Comparison of ENCODE assay signal across 16 mouse cellular contexts in the genomic region with DNA sequence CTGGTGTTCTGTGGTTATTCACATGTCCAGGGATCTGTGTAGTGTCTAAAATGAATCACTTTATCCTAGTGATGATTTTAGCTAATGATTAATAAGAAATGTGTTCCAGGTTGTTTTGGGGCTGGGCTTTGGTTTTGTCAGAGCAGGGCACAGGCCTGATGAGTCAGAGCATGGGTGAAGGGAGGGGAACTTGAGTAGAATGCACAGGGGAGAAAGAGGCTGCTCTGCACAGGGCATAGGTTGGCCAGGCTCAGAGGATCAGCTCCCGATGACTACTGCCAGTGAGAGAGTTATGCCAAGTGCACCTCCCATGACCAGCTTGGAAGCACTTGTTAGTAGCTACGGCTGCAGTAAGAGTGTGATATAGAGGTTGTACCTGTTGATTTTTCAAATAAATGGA. TPM values are rescaled to one million over a fixed set of nuclear protein-coding genes. Genes with fewer than 3 reads are reported as not detected.
DNase-seq lines count a peak whose midpoint lies in the region; ATAC-seq lines count a peak whose summit lies in the region.
"Had no signal": no experiment of that assay in that cellular context is flagged by ENCODE, and none has a peak within 500 bp of the region (broad histone marks: within the 10 kb centered on the region; RNA-seq: fewer than 3 reads in every experiment).

No protein-coding gene starts in this region.

- H3K4me2 ChIP-seq in forebrain, embryonic 13.5 days, result peak overlapping the region; percentile 79
- peak overlapping the region; percentile 75 for H3K4me2 ChIP-seq in midbrain, embryonic 12.5 days (replicated peaks)

- peak overlapping the region; percentile 80 for H3K4me3 ChIP-seq in forebrain, embryonic 13.5 days
- no peak overlapping the region for H3K4me3 ChIP-seq in forebrain, embryonic 10.5 days
- H3K4me3 ChIP-seq in midbrain, embryonic 12.5 days, result peak overlapping the region; percentile 6; the same call in 1 of the 2 replicates

- no peak for ATAC-seq in forebrain, embryonic 13.5 days
- no peak for ATAC-seq in midbrain, embryonic 12.5 days (ENCODE audit: low FRiP score, low read depth)
- ATAC-seq in megakaryocyte, adult 5-6 weeks (ENCODE audit: poor library complexity, severe bottlenecking), result no peak

- no peaks in the 10 kb centered on the region for H3K27me3 ChIP-seq in forebrain, embryonic 13.5 days
- H3K27me3 ChIP-seq in forebrain, embryonic 10.5 days (ENCODE audit: poor library complexity, severe bottlenecking), result peaks cover 51% of the 10 kb centered on the region
- H3K27me3 ChIP-seq in midbrain, embryonic 12.5 days, result peaks cover 13% of the 10 kb centered on the region

- H3K9ac ChIP-seq in forebrain, embryonic 13.5 days, result 0 out of 2 replicates have a peak overlapping the region, but pooled peaks have one; percentile 26
- 0 out of 2 replicates have a peak overlapping the region, but pooled peaks have one; percentile 12 for H3K9ac ChIP-seq in midbrain, embryonic 12.5 days (replicated peaks)

- DNase-seq in forebrain, embryonic 10.5 days (ENCODE audit: extremely low spot score, low spot score), result no peak
- DNase-seq in 416B (ENCODE audit: low read depth), result peak; percentile 25
- peak; percentile 27 to 45 for DNase-seq in cerebellum, postnatal 36 days
- no peak for DNase-seq in gastrocnemius, postnatal 10 days
- no peak for DNase-seq in right cerebral cortex, postnatal 10 days (ENCODE audit: low spot score in 2 of 2)
- DNase-seq: gastrocnemius, postnatal 14 days; heart, postnatal 36 days; kidney, postnatal 25 days; right cerebral cortex, postnatal 14 days had no signal

- H3K27ac ChIP-seq in forebrain, embryonic 13.5 days, result no peak overlapping the region
- no peak overlapping the region for H3K27ac ChIP-seq in forebrain, embryonic 10.5 days
- no peak overlapping the region for H3K27ac ChIP-seq in midbrain, embryonic 12.5 days (replicated peaks)

- H3K4me1 ChIP-seq in forebrain, embryonic 13.5 days, result peaks cover 48% of the 10 kb centered on the region
- peaks cover 27% of the 10 kb centered on the region for H3K4me1 ChIP-seq in forebrain, embryonic 10.5 days
- peaks cover 42% of the 10 kb centered on the region for H3K4me1 ChIP-seq in midbrain, embryonic 12.5 days

- H3K9me3 ChIP-seq in forebrain, embryonic 13.5 days (replicated peaks), result no peaks in the 10 kb centered on the region
- H3K9me3 ChIP-seq in forebrain, embryonic 10.5 days, result no peaks in the 10 kb centered on the region
- no peaks in the 10 kb centered on the region for H3K9me3 ChIP-seq in midbrain, embryonic 12.5 days

- H3K36me3 ChIP-seq in forebrain, embryonic 13.5 days (ENCODE audit: poor library complexity, severe bottlenecking), result no peaks in the 10 kb centered on the region
- H3K36me3 ChIP-seq in forebrain, embryonic 10.5 days (replicated peaks), result no peaks in the 10 kb centered on the region
- no peaks in the 10 kb centered on the region for H3K36me3 ChIP-seq in midbrain, embryonic 12.5 days

- WGBS in forebrain, embryonic 13.5 days, result 75% methylated on average over 2 of the region's 2 CpGs
- 90% methylated on average over 2 of the region's 2 CpGs for WGBS in forebrain, embryonic 10.5 days
- WGBS in midbrain, embryonic 12.5 days, result 81% methylated on average over 2 of the region's 2 CpGs

RNA-seq across cellular contexts. Expression of gene Add2, which starts 3.0 kb away (rescaled TPM):
- polyA plus RNA-seq in forebrain, embryonic 13.5 days (2015; fragmentation: Nextera tagmentation; extraction: Ambion mirVana), result 155 and 172 TPM in 2 replicates
- 30.7 and 36.5 TPM in 2 replicates for polyA plus RNA-seq in forebrain, embryonic 10.5 days (2016; fragmentation: Nextera tagmentation; extraction: Ambion mirVana)
- 127 and 130 TPM in 2 replicates for polyA plus RNA-seq in midbrain, embryonic 12.5 days (2016; fragmentation: Nextera tagmentation; extraction: Ambion mirVana)
- total RNA-seq in gastrocnemius, postnatal 10 days (2021), result 1 to 10 TPM in 1 of 2 experiments, under 1 TPM in 1; 0.68 to 1.9 TPM
- 1.0 and 2.1 TPM in 2 replicates for total RNA-seq in megakaryocyte, adult 5-6 weeks (2015)
- 2.4 and 3.1 TPM in 2 replicates for total RNA-seq in megakaryocyte, adult 5-6 weeks (2017)

RNA-seq across cellular contexts. Expression of gene Figla, which starts 15.6 kb away (rescaled TPM):
- polyA plus RNA-seq in forebrain, embryonic 13.5 days (2015; fragmentation: Nextera tagmentation; extraction: Ambion mirVana), result not detected in 2 replicates
- polyA plus RNA-seq in forebrain, embryonic 10.5 days (2016; fragmentation: Nextera tagmentation; extraction: Ambion mirVana), result not detected in 2 replicates
- not detected in 2 replicates for polyA plus RNA-seq in midbrain, embryonic 12.5 days (2016; fragmentation: Nextera tagmentation; extraction: Ambion mirVana)
- not detected for total RNA-seq in gastrocnemius, postnatal 10 days (2021)
- not detected in 2 replicates for total RNA-seq in megakaryocyte, adult 5-6 weeks (2015)
- total RNA-seq in megakaryocyte, adult 5-6 weeks (2017), result not detected in 2 replicates
- total RNA-seq: gastrocnemius, postnatal 14 days; heart, postnatal 36 days; left cerebral cortex, postnatal 14 days had no signal
- polyA plus RNA-seq: embryonic facial prominence, embryonic 14.5 days; liver, embryonic 16.5 days; stomach, embryonic 16.5 days had no signal

Comparison
In these comparisons a context has a peak if more than half of its experiments do, and no peak if none do; other contexts are left out.
1. DNase-seq: peak in 416B (single experiment) and cerebellum, postnatal 36 days (2 of 2); none in forebrain, embryonic 10.5 days (single experiment), gastrocnemius, postnatal 10 days (single experiment) and right cerebral cortex, postnatal 10 days (0 of 2).